Mouse (Mus musculus) small intestine, adult 2 months (tissue): Measurements from ENCODE around the gene Tead4.
A peak's percentile ranks its signal among the peaks of the same experiment; 100 is the strongest.

Experiments
- CTCF ChIP-seq: fragments of 200-500 bp; IDR thresholded peaks from 2 replicates; pipeline ENCODE4 v1.5.1; 2012; ENCODE audit warnings: low read depth, mild to moderate bottlenecking, control low read depth, inconsistent platforms, low read length, moderate library complexity, mixed read lengths; ENCODE audit not compliant: insufficient replicate concordance, insufficient read length; ENCODE audit errors: extremely low read depth
- POLR2A ChIP-seq: fragments of 200-500 bp; IDR thresholded peaks from 2 replicates; pipeline ENCODE4 v1.6.1; 2012; ENCODE audit warnings: low read depth, mild to moderate bottlenecking, control low read depth, inconsistent platforms, low read length, moderate library complexity

DNA sequence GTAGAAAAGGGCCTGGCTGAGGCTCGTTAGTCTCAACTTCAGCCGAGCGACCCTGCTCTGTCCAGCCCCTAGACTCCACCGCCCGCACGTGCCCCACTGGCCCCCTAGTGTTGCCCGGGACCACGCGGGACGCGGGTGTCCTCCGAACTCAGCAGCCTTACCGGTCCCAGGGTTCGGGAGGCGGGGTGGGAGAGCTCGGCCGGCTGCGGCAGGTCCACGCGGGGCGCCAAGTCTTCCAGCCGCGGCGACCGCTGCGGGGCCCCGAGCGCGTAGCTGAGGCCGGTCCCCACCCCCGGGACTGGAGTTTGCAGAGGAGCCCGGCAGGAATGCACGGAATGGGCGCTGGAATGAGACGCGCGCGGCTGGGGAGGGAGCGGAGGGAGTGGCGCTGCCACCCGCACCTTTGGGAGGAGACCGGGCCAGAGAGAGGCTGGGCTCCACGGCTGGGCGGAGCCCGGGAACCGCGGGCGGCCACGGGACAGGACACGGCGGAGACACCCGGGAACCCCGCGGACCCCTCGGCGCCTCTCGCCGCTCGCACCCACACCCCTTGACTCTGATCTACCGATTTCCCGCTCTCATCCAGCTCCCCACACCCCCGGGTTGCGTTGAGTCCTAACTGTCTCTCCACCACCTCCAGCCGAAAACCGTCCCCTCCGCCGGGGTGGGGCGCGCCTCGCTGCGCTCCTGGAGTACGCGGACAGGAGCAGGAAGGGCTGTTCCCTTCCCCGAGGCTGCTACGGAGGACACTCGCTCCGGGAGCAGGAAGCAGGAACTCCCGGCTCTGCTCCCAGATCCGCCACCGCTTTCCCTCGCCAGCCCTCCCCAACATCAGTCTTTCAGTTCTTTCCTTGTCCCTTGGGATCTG is at the start of gene Tead4:
- no peak for TF ChIP-seq CTCF
- peak; percentile 44; the same call in 1 of the 2 replicates for TF ChIP-seq POLR2A
